Mouse (Mus musculus) heart, adult 2 months (tissue): Measurements from ENCODE around the gene Hebp2.

ENCODE experiments used
- CTCF ChIP-seq: fragments of 200-600 bp; IDR thresholded peaks from 2 replicates; pipeline ENCODE4 v1.8.1; 2022; ENCODE audit warnings: antibody characterized with exemption, mild to moderate bottlenecking, moderate library complexity
- EP300 ChIP-seq: fragments of 200-500 bp; IDR thresholded peaks from 2 replicates; pipeline ENCODE4 v1.6.1; 2011; ENCODE audit warnings: low read depth, low read length, control low read depth; ENCODE audit not compliant: insufficient read depth
- POLR2A ChIP-seq: fragments of 200-500 bp; IDR thresholded peaks from 2 replicates; pipeline ENCODE4 v1.6.1; 2011; ENCODE audit warnings: mild to moderate bottlenecking, low read depth, low read length, control low read depth; ENCODE audit not compliant: insufficient read depth

- TF ChIP-seq EP300: no peak
- no peak for TF ChIP-seq POLR2A
- TF ChIP-seq CTCF: no peak
These were observed 40.2 kb downstream of the Hebp2 start for GRCm38 (mm10) chr10:18505690-18506089.
